Mouse (Mus musculus): ENCODE results near the gene Wrnip1. TPM values are rescaled to one million over a fixed set of nuclear protein-coding genes. Genes with fewer than 3 reads are reported as not detected.
"Not testable (repeated sequence)": the region's sequence is repeated elsewhere in the genome, so short reads cannot be mapped to it uniquely, and the experiment has no call there.

Wrnip1 gene
- total RNA-seq, 4 experiments from 2014 or later = 17.0 to 24.1 (median 21.1) TPM

DNA sequence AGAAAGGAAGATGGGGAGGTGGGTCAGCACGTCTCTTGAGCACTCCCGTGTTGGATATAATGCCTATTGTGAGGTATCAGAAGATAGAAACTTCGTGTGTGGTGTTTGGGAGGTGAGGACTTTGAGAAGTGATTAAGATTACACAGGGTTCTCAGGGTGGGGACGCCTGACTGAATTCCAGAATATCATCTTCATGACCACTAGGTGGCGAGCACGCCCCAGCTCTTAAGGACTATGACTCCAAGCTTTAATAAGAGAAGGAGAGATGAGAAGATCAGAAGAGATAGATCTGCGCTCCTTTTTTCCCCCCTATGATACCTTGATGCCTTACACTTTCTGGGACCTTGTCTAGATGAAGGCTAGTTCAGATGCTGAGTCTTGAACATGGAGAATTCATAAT, 50.1 kb downstream of the Wrnip1 start:
- DNase-seq (ENCODE audit: low spot score) = no peak

DNA sequence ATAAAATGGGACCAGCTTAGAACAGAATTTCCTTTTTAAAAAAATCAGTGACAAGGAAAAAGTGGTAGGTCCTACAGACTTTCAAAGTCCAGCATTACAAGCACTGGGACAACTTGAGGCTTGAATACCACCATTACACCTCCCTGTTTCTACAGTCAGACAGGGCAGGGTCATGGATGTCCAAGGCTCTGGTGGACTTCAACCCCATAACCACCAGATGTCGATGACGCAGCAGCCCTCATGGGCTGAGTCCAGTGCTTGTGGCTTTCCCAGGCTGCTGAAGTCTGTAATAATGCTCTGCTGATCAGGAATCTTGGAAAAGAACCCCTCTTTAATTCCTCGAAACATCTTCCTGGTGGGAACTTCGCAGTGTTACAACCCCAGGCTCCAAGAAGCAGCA, 50.7 kb downstream of the Wrnip1 start:
- DNase-seq (ENCODE audit: low spot score) = no peak

- no peak for DNase-seq (ENCODE audit: low spot score)
Measured at GRCm38 (mm10) chr13:32853073-32853472, 51.2 kb downstream of the Wrnip1 start.

- no peak for DNase-seq (ENCODE audit: low spot score)
Measured at GRCm38 (mm10) chr13:32860821-32861220, 59.0 kb downstream of the Wrnip1 start.

DNA sequence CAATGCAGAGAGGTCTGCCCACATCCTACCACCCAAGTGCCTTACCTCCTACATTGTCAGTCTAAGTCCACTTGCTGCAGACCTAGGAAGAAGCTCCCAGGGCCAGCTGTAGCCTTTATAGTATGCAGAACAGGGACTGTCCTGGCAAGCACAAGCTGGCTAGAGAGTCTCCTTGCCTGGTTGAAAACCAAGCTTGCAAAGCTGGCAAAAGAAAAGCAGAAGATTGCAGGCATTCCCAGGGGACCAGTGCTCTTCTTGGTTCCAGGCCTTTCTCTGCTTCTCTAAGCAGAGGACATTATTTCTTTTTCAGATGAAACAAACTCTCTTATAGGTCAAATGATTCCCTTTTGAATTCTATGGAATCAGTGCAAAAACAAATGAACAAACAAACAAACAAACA, 61.6 kb downstream of the Wrnip1 start:
- no peak for DNase-seq (ENCODE audit: low spot score)

DNA sequence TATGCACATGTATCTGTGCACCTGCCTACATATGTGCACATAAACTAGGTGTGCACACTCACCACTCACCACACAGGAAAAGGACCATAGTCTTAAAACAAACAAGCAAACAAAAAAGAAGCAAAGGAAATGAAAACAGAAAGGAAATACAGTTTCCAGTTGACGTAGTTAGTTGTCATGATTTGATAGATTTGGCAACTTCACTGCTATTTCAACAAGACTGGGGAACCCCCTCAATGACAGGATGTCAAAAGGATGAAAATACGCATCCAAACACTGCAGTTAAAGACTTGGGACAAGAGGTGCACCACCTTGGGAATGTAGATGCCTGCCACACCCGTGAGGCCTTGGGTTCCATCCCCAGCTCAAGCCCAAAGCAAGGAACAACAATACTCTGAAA, 62.7 kb downstream of the Wrnip1 start:
- not testable (repeated sequence) for DNase-seq (ENCODE audit: low spot score)

DNA sequence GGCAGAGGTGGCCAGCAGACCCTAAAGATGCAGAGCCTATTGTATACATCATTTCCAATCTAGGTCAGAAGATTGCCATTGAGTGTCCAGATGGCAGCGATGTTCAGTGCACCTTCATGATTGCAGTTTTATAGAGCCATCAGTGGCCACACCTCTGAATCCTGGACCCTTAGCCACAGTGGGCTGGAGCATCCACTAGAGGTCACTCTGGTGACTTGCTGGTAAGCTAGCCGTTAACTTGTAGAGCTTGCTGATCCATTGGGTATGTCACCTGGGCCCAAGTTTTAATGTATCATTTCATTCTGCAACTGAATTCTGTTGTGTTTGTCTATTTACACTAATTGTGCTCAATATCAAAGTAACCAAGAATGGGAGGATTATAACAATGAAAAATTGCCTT, 63.8 kb downstream of the Wrnip1 start:
- no peak for DNase-seq (ENCODE audit: low spot score)

GRCm38 (mm10) chr13:32866484-32866883, 64.6 kb downstream of the Wrnip1 start:
- peak; percentile 45 for DNase-seq (ENCODE audit: low spot score)

- no peak for DNase-seq (ENCODE audit: low spot score)
Measured at GRCm38 (mm10) chr13:32867030-32867429, 65.2 kb downstream of the Wrnip1 start.

- DNase-seq (ENCODE audit: low spot score) = not testable (repeated sequence)
Measured at GRCm38 (mm10) chr13:32868233-32868632, 66.4 kb downstream of the Wrnip1 start.

DNA sequence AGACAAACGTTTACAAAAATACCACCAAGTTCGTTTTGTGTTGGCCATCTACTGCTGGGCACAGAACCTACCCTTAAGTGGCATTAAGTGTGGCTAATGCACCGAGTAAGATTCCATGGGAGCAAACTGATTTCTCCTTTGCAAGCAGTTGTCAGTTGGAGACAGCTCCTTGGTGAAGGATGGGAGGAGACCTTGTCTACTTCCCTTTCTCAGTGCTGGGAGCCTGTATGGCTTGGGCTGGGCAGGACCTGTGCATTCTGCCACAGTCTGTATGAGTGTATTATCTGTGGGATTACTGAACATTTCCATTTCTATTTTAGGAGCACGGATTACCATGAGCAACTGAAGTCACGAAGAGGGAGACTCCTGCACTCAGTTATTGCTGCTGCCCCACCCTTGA, 67.0 kb downstream of the Wrnip1 start:
- DNase-seq (ENCODE audit: low spot score) = no peak

Other genes starting within 250 kb of the Wrnip1 start
- 100 to 1,000 TPM; 269 to 374 (median 349) TPM for gene Mylk4, start 18.1 kb upstream of the Wrnip1 start, total RNA-seq (2022)
- gene D930007J09Rik, start 811 bp downstream of the Wrnip1 start, total RNA-seq (2022) = not detected
- gene Serpinb1a, start 49.1 kb downstream of the Wrnip1 start, total RNA-seq (2022) = 1 to 10 TPM; 3.6 to 7.7 (median 5.9) TPM
- 1 to 10 TPM; 2.0 to 3.8 (median 2.4) TPM for gene Serpinb1c, start 96.2 kb downstream of the Wrnip1 start, total RNA-seq (2022)
- gene Serpinb6b, start 163.2 kb downstream of the Wrnip1 start, total RNA-seq (2022) = 10 to 100 TPM; 38.5 to 44.4 (median 41.6) TPM
- gene Serpinb9, start 201.2 kb downstream of the Wrnip1 start, total RNA-seq (2022) = 10 to 100 TPM in 1 of 4 experiments, 1 to 10 TPM in 3; 7.9 to 10.7 (median 9.6) TPM
- under 1 TPM in 3 of 4 experiments, not detected in 1; 0.16 to 0.22 (median 0.17) TPM for gene Serpinb9b, start 225.4 kb downstream of the Wrnip1 start, total RNA-seq (2022)

All from heart, adult 8-10 months (tissue).